Mouse (Mus musculus) left cerebral cortex, adult 2 months (tissue): ENCODE results near the gene Rmi2. TPM values are rescaled to one million over a fixed set of nuclear protein-coding genes. Genes with fewer than 3 reads are reported as not detected.

Experiments used
- DNase-seq, 2 experiments: peaks; one replicate each; pipeline ENCODE4 v3.0.0; 2021 to 2022; ENCODE audit warnings: low spot score in 2 of 2, mixed read lengths in 1 of 2; ENCODE audit errors: extremely low spot score in 1 of 2
- H3K27ac ChIP-seq: fragments of 200-600 bp; 2 replicates; pipeline ENCODE4 v1.8.1; 2022
- H3K4me3 ChIP-seq: fragments of 200-600 bp; 2 replicates; pipeline ENCODE4 v1.8.1; 2022
- CTCF ChIP-seq: fragments of 200-600 bp; IDR thresholded peaks from 2 replicates; pipeline ENCODE4 v1.8.1; 2022; ENCODE audit warnings: antibody characterized with exemption, mild to moderate bottlenecking, moderate library complexity
- intact Hi-C: fragments of 180-260 bp; cut with DNase I; formaldehyde crosslinking; loops from one replicate; pipeline ENCODE4 v1.15.1; 2025
- total RNA-seq, 2 experiments: library from RNA; stranded (reverse); gene quantifications; 2 replicates each; pipeline ENCODE4 v1.2.3; 2021

Gene Rmi2
- total RNA-seq, 2 experiments from 2014 or later, result 0.14 to 0.42 TPM

DNA sequence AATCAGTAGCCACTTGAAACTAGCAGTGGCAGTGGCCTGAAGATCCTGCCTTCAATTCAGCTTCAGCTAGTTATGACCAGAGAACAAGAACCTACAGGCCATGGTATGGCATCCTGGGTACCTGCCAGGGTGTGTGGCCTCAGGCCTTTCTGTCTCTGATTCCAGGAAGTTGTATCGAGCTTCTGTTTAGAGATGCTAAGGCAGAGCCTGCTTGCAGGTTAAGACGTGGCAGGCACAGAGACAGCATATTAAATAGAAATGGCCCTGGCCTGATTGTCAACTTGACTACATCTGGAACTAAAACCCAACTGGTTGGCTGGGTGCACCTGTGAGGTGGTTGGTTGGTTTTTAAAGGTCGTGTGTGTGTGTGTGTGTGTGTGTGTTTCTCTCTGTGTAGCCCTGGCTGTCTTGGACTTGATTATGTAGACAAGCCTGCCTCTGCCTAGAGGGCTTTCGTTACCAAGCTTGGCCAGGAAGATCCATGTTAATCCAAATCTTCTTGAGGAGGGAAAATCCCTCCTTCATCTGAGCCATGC lies 38.0 kb downstream of the Rmi2 start:
- no peak overlapping the region for H3K4me3 ChIP-seq
- DNase-seq, result no peak
- TF ChIP-seq CTCF, result no peak
- intact Hi-C loops, result loop anchor here (1.0 to 10.0 kb wide), 3 partner anchors 161 to 542 kb away; partner anchors contain the start of gene Zc3h7a
- H3K27ac ChIP-seq, result no peak overlapping the region

DNA sequence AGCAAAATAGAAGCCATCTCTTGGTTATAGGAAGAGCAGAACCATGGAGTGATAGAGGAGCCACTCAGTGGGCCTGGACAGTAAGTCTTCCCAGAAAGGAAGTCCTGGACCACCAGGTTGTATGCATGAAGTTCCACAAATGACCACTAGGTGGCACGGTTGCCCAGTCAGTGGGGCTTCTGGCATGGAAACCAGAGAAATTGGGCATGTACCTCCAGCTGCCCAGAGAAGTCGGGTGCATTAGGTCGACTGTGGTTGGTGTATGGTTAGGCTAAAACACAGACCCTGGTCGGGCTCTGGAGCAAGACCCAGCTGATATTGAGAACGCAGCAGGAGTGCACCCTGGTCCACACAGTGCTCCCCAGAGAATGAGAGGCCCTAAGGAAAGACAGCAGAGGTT lies 38.8 kb downstream of the Rmi2 start:
- TF ChIP-seq CTCF, result peak; percentile 99
- H3K4me3 ChIP-seq, result no peak overlapping the region
- intact Hi-C loops, result loop anchor here (1.0 to 10.0 kb wide), 4 partner anchors 161 to 541 kb away; partner anchors contain the start of gene Zc3h7a
- DNase-seq, result peak; percentile 78 to 87
- H3K27ac ChIP-seq, result no peak overlapping the region

DNA sequence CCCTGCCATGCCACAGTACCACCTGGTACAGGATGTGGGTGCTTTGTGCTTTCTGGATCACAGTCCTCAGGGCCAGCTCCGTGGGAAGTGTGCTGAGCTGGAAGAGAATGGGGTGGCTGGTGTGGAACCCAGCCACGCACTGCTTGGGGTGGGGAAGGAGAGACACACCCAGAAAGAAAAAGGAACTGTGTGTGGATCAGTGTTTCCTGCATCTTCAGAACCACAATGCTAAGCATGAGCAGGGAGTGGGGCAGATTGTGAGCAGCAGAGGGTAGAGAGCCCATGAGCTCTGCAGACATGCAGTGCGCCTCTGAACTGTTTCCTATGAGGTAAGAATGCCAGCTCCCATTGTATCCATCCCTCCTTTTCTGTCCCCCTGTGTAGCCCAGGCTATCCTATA lies 43.4 kb downstream of the Rmi2 start:
- no peak for TF ChIP-seq CTCF
- intact Hi-C loops, result loop anchor here (5.0 to 10.0 kb wide), 3 partner anchors 79 to 537 kb away; partner anchors contain the start of gene Zc3h7a
- no peak for DNase-seq
- Histone ChIP-seq H3K4me3 (no peak overlapping the region), H3K27ac (no peak overlapping the region)

DNA sequence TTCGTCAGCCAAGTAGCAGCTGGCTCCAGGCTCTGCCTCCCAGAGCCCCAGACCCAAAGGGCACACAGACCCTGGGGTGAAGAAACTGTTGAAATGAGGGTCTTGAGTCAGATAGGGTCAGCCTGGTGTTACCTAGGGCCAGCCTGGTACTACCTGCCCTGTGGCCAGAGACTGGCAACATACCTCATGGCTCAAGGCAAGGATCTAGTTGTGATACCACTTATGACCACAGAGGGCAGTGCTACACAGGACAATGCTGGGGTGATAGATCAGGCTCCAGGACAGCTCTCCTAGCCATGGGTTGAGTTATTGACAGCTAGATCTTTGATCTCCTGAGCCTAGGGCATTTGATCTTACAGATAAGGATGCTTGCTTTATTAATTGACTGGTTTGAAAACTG lies 44.6 kb downstream of the Rmi2 start:
- no peak overlapping the region for H3K27ac ChIP-seq
- intact Hi-C loops, result loop anchor here (1.0 to 10.0 kb wide), 4 partner anchors 78 to 535 kb away; partner anchors contain the start of gene Zc3h7a
- peak; percentile 78 for TF ChIP-seq CTCF
- peak; percentile 55 to 60 for DNase-seq
- H3K4me3 ChIP-seq, result no peak overlapping the region

DNA sequence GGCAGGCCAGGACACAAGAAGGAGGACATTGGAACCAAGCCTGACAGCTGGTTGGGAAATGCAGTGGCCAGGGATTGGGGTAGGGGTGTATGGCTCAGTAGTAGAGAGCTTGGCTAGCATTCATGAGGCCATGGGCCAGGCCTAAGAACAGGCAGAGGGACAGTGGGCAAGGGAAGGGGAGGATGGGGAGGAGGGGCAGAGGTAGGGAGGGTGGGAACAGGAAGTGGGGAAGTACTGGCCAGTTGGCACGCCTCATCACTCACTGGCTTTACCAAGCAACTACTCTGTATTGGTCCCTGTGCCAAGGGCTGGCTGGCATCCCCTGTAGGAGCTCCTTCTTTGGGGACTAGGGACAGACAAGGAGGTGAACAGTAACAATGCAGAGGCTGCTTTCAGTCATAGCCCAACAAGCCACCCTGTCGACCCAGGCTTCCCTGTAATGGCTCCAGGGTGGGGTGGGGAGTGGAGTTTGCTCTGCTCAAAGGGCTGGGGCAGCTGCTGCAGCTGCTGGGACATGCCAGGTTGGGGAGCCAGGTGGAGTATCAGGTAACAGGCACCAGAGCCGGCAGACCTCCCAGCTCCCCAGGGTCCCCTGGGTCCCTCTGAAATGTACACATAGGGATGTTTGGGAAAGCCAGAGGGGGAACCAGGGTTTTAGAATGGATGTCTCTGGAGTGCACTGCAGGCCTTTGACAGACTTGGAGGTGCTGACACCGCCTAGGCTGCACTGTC lies 46.5 kb downstream of the Rmi2 start:
- intact Hi-C loops, result no loop called here
- DNase-seq, result no peak
- H3K27ac ChIP-seq, result no peak overlapping the region
- no peak for TF ChIP-seq CTCF
- no peak overlapping the region for H3K4me3 ChIP-seq

DNA sequence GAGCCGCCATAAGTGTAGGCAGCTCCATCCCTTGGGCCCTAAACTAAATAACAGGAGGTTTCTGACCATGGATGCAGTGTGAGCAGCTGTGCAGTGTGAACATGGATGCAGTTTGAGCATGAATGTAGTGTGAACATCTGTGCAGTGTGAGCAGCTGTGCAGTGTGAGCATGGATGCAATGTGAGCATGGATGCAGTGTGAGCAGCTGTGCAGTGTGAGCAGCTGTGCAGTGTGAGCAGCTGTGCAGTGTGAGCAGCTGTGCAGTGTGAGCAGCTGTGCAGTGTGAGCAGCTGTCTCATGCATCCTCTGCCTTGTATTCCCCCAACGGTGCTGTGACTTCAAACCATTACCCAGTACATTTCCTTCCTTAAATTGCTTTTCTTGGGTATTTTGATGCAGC lies 52.6 kb downstream of the Rmi2 start:
- H3K4me3 ChIP-seq, result no peak overlapping the region
- no peak for DNase-seq
- no peak overlapping the region for H3K27ac ChIP-seq
- TF ChIP-seq CTCF, result no peak
- intact Hi-C loops, result no loop called here

DNA sequence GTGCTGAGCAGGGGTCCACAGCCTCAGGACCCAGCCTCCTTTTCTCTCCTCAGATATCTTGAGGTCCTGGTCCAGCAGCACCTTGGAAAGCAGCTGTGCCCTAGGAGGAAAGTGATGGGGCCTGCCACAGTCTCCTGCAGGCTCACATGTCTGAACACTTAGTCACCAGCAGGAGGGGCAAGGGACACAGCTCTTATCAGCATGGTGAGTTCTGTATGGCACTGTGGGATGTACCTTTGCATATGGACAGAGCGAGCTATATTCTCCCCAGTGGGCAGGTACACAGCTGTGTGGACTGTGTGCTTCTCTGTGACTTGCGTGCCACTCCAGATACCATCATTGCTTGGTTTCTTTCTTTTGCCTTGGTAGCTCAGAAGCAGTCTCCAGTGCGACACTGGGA lies 55.5 kb downstream of the Rmi2 start:
- TF ChIP-seq CTCF, result peak; percentile 32
- DNase-seq, result no peak
- intact Hi-C loops, result no loop called here
- no peak overlapping the region for H3K4me3 ChIP-seq
- no peak overlapping the region for H3K27ac ChIP-seq

DNA sequence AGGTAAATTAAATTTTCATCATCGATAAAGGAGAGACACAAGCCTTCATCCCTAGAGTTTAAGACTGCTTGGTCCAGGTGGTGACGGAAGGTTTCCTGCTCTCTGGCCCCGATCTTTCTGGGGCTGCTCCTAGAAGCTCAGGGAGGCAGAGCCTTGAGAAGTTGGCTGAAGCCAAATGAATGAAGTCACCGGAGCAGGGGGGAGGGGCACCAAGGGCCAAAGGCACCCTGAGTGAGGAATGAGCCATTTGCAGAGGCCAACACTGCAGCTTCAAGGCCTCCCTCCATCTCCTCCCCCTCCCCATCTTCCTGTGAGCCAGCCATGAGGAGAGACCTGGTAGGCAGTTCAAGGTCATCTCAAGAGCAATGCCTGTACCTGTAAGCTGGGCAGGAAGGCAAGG lies 58.3 kb downstream of the Rmi2 start:
- TF ChIP-seq CTCF, result no peak
- Histone ChIP-seq H3K27ac (no peak overlapping the region), H3K4me3 (no peak overlapping the region)
- intact Hi-C loops, result no loop called here
- no peak for DNase-seq

DNA sequence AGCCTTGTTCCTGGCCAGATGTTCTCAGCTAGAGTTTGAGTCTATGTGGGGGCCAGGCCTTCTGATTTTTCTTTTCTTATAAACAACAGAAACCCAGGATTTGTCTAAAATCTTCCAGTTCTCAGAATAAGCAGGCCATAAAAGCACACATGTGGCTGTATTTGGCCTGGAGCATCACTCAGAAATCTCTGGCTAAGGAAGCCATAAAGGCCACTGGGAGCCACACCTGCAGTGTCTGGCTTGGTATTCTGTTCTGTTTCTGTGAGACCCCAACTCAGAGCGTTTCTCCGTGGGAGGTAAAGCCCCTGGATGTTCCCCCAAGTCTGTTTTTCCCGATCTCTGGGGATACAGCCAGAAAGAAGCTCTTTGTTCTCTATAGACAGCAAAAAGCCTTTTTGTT lies 61.0 kb downstream of the Rmi2 start:
- no peak for DNase-seq
- Histone ChIP-seq H3K27ac (no peak overlapping the region), H3K4me3 (no peak overlapping the region)
- intact Hi-C loops, result no loop called here
- no peak for TF ChIP-seq CTCF

DNA sequence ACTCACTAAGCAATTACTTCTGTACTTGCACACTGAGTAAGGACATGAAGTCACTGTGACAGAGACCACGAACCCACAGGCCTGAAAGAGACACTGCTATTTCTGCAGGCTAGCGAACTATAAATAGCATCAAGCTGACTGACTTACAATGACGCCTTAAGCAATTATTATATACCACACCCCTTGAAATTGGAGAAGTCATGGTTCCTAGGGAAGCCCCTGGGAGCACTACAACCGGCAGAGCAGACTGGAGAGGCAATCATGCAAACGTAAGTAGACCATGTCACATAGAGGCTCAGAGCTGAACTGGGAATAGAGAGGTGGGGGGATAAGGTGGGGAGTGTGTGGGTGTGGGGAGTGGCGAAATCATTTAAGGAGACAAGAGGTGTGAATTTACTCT lies 62.5 kb downstream of the Rmi2 start:
- no peak for TF ChIP-seq CTCF
- DNase-seq, result no peak
- Histone ChIP-seq H3K4me3 (no peak overlapping the region), H3K27ac (no peak overlapping the region)
- intact Hi-C loops, result no loop called here

DNA sequence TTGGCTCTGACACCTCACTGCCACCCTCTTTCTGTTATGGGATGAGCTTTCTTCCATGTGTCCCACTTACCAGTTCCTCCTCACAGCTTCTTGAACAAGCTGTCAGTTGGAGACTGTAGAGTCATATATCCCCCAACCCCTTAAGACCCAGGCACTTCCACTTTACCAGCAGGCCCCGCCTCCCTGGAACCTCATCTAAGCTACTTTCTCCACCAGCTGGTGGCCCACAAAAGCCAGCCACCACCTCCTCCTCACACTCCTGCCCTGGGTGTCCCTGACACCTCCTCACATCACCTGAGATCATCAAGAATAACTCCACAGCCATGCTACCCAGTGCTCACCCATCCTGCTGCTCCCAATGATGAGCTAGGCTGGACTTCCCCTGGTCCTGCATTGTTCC lies 65.9 kb downstream of the Rmi2 start:
- intact Hi-C loops, result no loop called here
- no peak for TF ChIP-seq CTCF
- Histone ChIP-seq H3K27ac (no peak overlapping the region), H3K4me3 (no peak overlapping the region)
- DNase-seq, result no peak

DNA sequence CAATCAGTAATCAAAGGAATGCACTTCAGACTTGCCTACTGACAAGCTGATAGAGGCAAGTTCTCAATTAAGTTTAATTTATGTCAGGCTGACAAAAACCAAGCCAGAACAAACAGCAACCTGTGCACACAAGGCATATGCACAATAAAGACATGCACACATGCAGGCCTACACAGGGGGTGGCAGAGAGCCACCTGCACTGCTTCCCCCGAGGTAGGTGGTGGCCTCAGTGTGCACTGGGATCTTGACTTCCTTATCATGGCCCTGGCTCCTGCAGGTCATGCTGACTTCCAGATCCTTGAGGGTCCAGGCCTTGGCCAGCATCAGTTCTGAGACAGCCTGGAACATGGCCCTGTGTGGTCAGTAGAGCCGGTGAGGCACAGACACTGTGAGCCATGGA lies 67.1 kb downstream of the Rmi2 start:
- no peak overlapping the region for H3K4me3 ChIP-seq
- DNase-seq, result no peak
- H3K27ac ChIP-seq, result no peak overlapping the region
- no peak for TF ChIP-seq CTCF
- intact Hi-C loops, result no loop called here

DNA sequence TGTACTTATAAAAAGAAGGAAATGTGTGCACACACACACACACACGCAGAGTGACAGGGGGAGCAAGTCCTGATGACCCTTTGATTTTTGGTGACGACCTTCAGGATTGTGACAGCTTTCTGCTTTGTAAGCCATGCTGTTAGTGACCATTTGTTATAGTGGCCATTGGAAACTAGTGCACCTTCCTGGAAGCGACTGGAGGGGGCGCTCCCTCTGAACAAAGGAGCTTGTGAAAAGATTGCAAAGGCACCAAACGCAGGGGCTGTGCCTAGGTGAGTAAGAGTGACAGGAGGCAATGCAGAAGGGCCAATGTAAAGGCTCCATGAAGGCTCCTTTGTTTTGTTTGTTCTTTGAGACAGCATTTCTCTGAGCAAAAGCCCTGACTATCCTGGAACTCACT lies 68.0 kb downstream of the Rmi2 start:
- DNase-seq, result no peak
- Histone ChIP-seq H3K27ac (no peak overlapping the region), H3K4me3 (no peak overlapping the region)
- intact Hi-C loops, result no loop called here
- TF ChIP-seq CTCF, result peak; percentile 11
